ENCODE assay signal across 8 mouse cellular contexts in genomic region chr5:63649533-63650464, GRCm38 (mm10). TPM values are rescaled to one million over a fixed set of nuclear protein-coding genes. Genes with fewer than 3 reads are reported as not detected.
A peak's percentile ranks its signal among the peaks of the same experiment; 100 is the strongest.
DNase-seq lines count a peak whose midpoint lies in the region; ATAC-seq and TF ChIP-seq lines count a peak whose summit lies in the region.

No protein-coding gene starts in this region.

- no peak overlapping the region for H3K27ac ChIP-seq in lung, postnatal 0 days (ENCODE audit: low read length)
- H3K27ac ChIP-seq in forebrain, embryonic 13.5 days = no peak overlapping the region
- no peak overlapping the region for H3K27ac ChIP-seq in kidney, postnatal 0 days
- H3K27ac ChIP-seq in midbrain, embryonic 12.5 days (replicated peaks) = no peak overlapping the region

- no peak overlapping the region for H3K9ac ChIP-seq in lung, postnatal 0 days (replicated peaks; ENCODE audit: low read depth)
- H3K9ac ChIP-seq in forebrain, embryonic 13.5 days = peak overlapping the region; percentile 71
- H3K9ac ChIP-seq in kidney, postnatal 0 days (ENCODE audit: low read depth, low read length) = 0 out of 2 replicates have a peak overlapping the region, but pooled peaks have one; percentile 35
- H3K9ac ChIP-seq in midbrain, embryonic 12.5 days (replicated peaks) = peak overlapping the region; percentile 60

- DNase-seq in lung, postnatal 0 days (ENCODE audit: low spot score) = no peak
- no peak for DNase-seq in lung, postnatal 10 days
- peak; percentile 10 for DNase-seq in kidney, postnatal 0 days (ENCODE audit: low spot score)
- peak; percentile 1 for DNase-seq in yolk sac, embryonic 10.5 days (ENCODE audit: low spot score)
- DNase-seq in urinary bladder, adult 18-20 months (ENCODE audit: low spot score in 2 of 2) = no peak

- TF ChIP-seq EP300 in lung, postnatal 0 days (IDR thresholded peaks at IDR 0.05) = no peak

- no peaks in the 10 kb centered on the region for H3K9me3 ChIP-seq in lung, postnatal 0 days (ENCODE audit: low read length)
- no peaks in the 10 kb centered on the region for H3K9me3 ChIP-seq in forebrain, embryonic 13.5 days (replicated peaks)
- no peaks in the 10 kb centered on the region for H3K9me3 ChIP-seq in kidney, postnatal 0 days (replicated peaks; ENCODE audit: low read length)
- H3K9me3 ChIP-seq in midbrain, embryonic 12.5 days = no peaks in the 10 kb centered on the region

- no peak for ATAC-seq in lung, postnatal 0 days
- peak; percentile 63 for ATAC-seq in forebrain, embryonic 13.5 days
- ATAC-seq in kidney, postnatal 0 days (replicated peaks; ENCODE audit: low FRiP score, low read depth) = peak; percentile 59; the same call in 1 of the 2 replicates
- ATAC-seq in midbrain, embryonic 12.5 days (ENCODE audit: low FRiP score, low read depth) = peak; percentile 79
- ATAC-seq in monocyte, adult 5-6 weeks (replicated peaks; ENCODE audit: insufficient number of reproducible peaks, low FRiP score, low TSS enrichment, poor library complexity, severe bottlenecking) = no peak

- no peak for TF ChIP-seq CTCF in lung, postnatal 0 days (IDR thresholded peaks at IDR 0.05)
- TF ChIP-seq CTCF in kidney, postnatal 0 days (IDR thresholded peaks at IDR 0.05; ENCODE audit: low read depth) = no peak

- H3K4me1 ChIP-seq in lung, postnatal 0 days (ENCODE audit: insufficient read depth, low read depth, low read length) = no peaks in the 10 kb centered on the region
- H3K4me1 ChIP-seq in forebrain, embryonic 13.5 days = peaks cover 18% of the 10 kb centered on the region
- peaks cover 15% of the 10 kb centered on the region for H3K4me1 ChIP-seq in kidney, postnatal 0 days (replicated peaks; ENCODE audit: insufficient read depth, low read length)
- peaks cover 15% of the 10 kb centered on the region for H3K4me1 ChIP-seq in midbrain, embryonic 12.5 days

- peak overlapping the region; percentile 20 for H3K4me3 ChIP-seq in lung, postnatal 0 days (ENCODE audit: low read depth, low read length)
- H3K4me3 ChIP-seq in forebrain, embryonic 13.5 days = peak overlapping the region; percentile 66
- peak overlapping the region; percentile 42 for H3K4me3 ChIP-seq in kidney, postnatal 0 days (replicated peaks; ENCODE audit: low read depth, low read length)
- peak overlapping the region; percentile 63 for H3K4me3 ChIP-seq in midbrain, embryonic 12.5 days

- peaks cover 19% of the 10 kb centered on the region; the same call in 1 of the 2 replicates for H3K27me3 ChIP-seq in lung, postnatal 0 days (replicated peaks; ENCODE audit: insufficient read depth, low read length)
- peaks cover 45% of the 10 kb centered on the region for H3K27me3 ChIP-seq in forebrain, embryonic 13.5 days
- peaks cover 29% of the 10 kb centered on the region for H3K27me3 ChIP-seq in kidney, postnatal 0 days (ENCODE audit: insufficient read depth, low read length)
- peaks cover 40% of the 10 kb centered on the region for H3K27me3 ChIP-seq in midbrain, embryonic 12.5 days

- peak overlapping the region; percentile 43 for H3K4me2 ChIP-seq in lung, postnatal 0 days (replicated peaks; ENCODE audit: low read depth, low read length)
- H3K4me2 ChIP-seq in forebrain, embryonic 13.5 days = peak overlapping the region; percentile 100
- H3K4me2 ChIP-seq in kidney, postnatal 0 days (ENCODE audit: low read length) = peak overlapping the region; percentile 92
- H3K4me2 ChIP-seq in midbrain, embryonic 12.5 days (replicated peaks) = peak overlapping the region; percentile 100

- WGBS in lung, postnatal 0 days = 1% methylated on average over 68 of the region's 83 CpGs
- WGBS in forebrain, embryonic 13.5 days = under 1% methylated on average over 78 of the region's 83 CpGs
- WGBS in kidney, postnatal 0 days = 1% methylated on average over 76 of the region's 83 CpGs
- WGBS in midbrain, embryonic 12.5 days = 1% methylated on average over 83 of the region's 83 CpGs

- H3K36me3 ChIP-seq in lung, postnatal 0 days (ENCODE audit: insufficient read depth, low read length) = no peaks in the 10 kb centered on the region
- no peaks in the 10 kb centered on the region for H3K36me3 ChIP-seq in forebrain, embryonic 13.5 days (ENCODE audit: poor library complexity, severe bottlenecking)
- H3K36me3 ChIP-seq in kidney, postnatal 0 days (ENCODE audit: insufficient read depth, low read length) = no peaks in the 10 kb centered on the region
- no peaks in the 10 kb centered on the region for H3K36me3 ChIP-seq in midbrain, embryonic 12.5 days

RNA-seq across cellular contexts. Expression of gene Nwd2, which starts 0.9 kb away (rescaled TPM):
- polyA plus RNA-seq in lung, postnatal 0 days (2015; fragmentation: Nextera tagmentation; extraction: Ambion mirVana) = 0.39 and 0.54 TPM in 2 replicates
- 2.0 and 2.4 TPM in 2 replicates for polyA plus RNA-seq in forebrain, embryonic 13.5 days (2015; fragmentation: Nextera tagmentation; extraction: Ambion mirVana)
- polyA plus RNA-seq in kidney, postnatal 0 days (2015; fragmentation: Nextera tagmentation; extraction: Ambion mirVana) = 0.43 TPM in 2 replicates
- polyA plus RNA-seq in midbrain, embryonic 12.5 days (2016; fragmentation: Nextera tagmentation; extraction: Ambion mirVana) = 1.8 and 3.6 TPM in 2 replicates
- not detected in 3 replicates for total RNA-seq in monocyte, adult 5-6 weeks (2017)

Comparison
In these comparisons a context has a peak if more than half of its experiments do, and no peak if none do; other contexts are left out.
1. ATAC-seq: peak in forebrain, embryonic 13.5 days (single experiment), kidney, postnatal 0 days (single experiment) and midbrain, embryonic 12.5 days (single experiment); none in lung, postnatal 0 days (single experiment) and monocyte, adult 5-6 weeks (single experiment).
2. DNase-seq: peak in kidney, postnatal 0 days (single experiment) and yolk sac, embryonic 10.5 days (single experiment); none in lung, postnatal 0 days (single experiment), lung, postnatal 10 days (single experiment) and urinary bladder, adult 18-20 months (0 of 2).
3. H3K4me2 ChIP-seq: peak in every context shown above with its lines; median percentile 100 in forebrain, embryonic 13.5 days; 100 in midbrain, embryonic 12.5 days; 92 in kidney, postnatal 0 days; 43 in lung, postnatal 0 days.
4. Peak in every context shown above with its lines, with median percentiles within 50 percentile points of each other: H3K4me3 ChIP-seq.